Mouse (Mus musculus): ENCODE data around the gene Sub1.

DNA sequence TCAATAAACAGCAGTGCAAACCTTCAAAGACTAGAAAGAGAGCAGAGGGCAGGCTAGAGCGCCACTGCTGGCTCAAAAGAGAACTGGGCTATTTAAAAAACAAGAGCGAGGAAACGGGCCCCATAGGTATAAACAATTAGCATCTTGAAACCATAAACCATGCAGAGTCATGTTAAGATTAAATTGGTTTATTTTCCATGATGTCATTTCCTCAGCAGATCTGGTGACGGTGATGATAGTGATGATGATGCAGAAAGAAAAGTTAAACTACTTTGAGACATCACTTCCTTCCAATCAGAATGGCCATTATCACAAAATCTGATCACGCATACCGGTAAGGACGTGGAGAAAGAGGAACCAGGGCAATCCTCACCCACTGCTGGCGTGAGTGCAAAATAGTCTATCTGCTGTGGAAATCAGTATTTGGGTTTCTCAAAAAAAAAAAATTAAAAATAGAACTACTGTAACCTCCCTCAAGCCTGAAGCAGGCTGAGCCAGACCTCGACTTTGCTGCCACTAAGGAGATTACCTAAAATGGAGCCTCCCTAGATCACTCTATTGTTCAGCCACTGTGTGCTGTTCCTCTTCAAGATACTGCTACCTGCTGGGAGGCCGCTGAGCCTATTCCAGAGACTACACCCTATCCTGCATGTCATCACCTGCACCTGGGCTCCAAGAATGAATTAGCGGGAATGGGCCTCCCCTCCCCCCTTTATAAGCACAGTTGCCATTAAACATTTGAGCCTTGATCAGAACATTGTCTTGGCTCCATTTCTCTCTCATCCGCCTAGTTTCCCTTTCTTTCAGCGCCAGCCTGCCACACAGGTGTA, 11.4 kb upstream of the Sub1 start:
- TF ChIP-seq CTCF (IDR thresholded peaks at IDR 0.05; ENCODE audit: extremely low read depth, insufficient read length, insufficient replicate concordance, low read depth, low read length), result no peak
- TF ChIP-seq POLR2A (IDR thresholded peaks at IDR 0.05; ENCODE audit: low read depth, low read length), result no peak
